29 mouse cellular contexts compared by ENCODE assay signal in genomic region chr7:105247671-105248070, GRCm38 (mm10). TPM values are rescaled to one million over a fixed set of nuclear protein-coding genes. Genes with fewer than 3 reads are reported as not detected.
DNase-seq lines count a peak whose midpoint lies in the region; ATAC-seq and TF ChIP-seq lines count a peak whose summit lies in the region.
"Had no signal": no experiment of that assay in that cellular context is flagged by ENCODE, and none has a peak within 500 bp of the region (broad histone marks: within the 10 kb centered on the region; RNA-seq: fewer than 3 reads in every experiment).

No protein-coding gene starts in this region.

- H3K4me3 ChIP-seq in kidney, adult 2 months (ENCODE audit: insufficient read depth, low read depth, low read length) = no peak overlapping the region
- no peak overlapping the region for H3K4me3 ChIP-seq in kidney, embryonic 14.5 days (ENCODE audit: low read length)
- H3K4me3 ChIP-seq: embryonic facial prominence, embryonic 13.5 days; embryonic facial prominence, embryonic 15.5 days; erythroblast, embryonic 14.5 days; forebrain, embryonic 10.5 days; forebrain, embryonic 12.5 days had no signal

- no peak overlapping the region for H3K4me2 ChIP-seq in kidney, embryonic 14.5 days (replicated peaks; ENCODE audit: low read depth, low read length)
- H3K4me2 ChIP-seq: embryonic facial prominence, embryonic 13.5 days; embryonic facial prominence, embryonic 15.5 days; forebrain, embryonic 12.5 days had no signal

- no peaks in the 10 kb centered on the region for H3K9me3 ChIP-seq in kidney, embryonic 14.5 days (ENCODE audit: control insufficient read depth, low read length)
- H3K9me3 ChIP-seq: embryonic facial prominence, embryonic 13.5 days; embryonic facial prominence, embryonic 15.5 days; forebrain, embryonic 10.5 days; forebrain, embryonic 12.5 days had no signal

- WGBS in kidney, adult 2 months = 54% methylated on average over 3 of the region's 3 CpGs
- 83% methylated on average over 3 of the region's 3 CpGs for WGBS in kidney, embryonic 14.5 days

- no peak for ATAC-seq in kidney, embryonic 14.5 days (ENCODE audit: low FRiP score, low TSS enrichment)
- ATAC-seq: forebrain, embryonic 14.5 days had no signal

- no peaks in the 10 kb centered on the region for H3K36me3 ChIP-seq in kidney, adult 2 months (ENCODE audit: control insufficient read depth, insufficient read depth, low read length)
- no peaks in the 10 kb centered on the region for H3K36me3 ChIP-seq in kidney, embryonic 14.5 days (ENCODE audit: control insufficient read depth, insufficient read depth, low read length)
- H3K36me3 ChIP-seq: embryonic facial prominence, embryonic 13.5 days; embryonic facial prominence, embryonic 15.5 days; forebrain, embryonic 10.5 days; forebrain, embryonic 12.5 days had no signal

- no peaks in the 10 kb centered on the region for H3K27me3 ChIP-seq in kidney, adult 2 months (replicated peaks; ENCODE audit: control insufficient read depth, insufficient read depth, low read length)
- H3K27me3 ChIP-seq in kidney, embryonic 14.5 days (ENCODE audit: control insufficient read depth, insufficient read depth, low read length) = no peaks in the 10 kb centered on the region
- H3K27me3 ChIP-seq: embryonic facial prominence, embryonic 13.5 days; embryonic facial prominence, embryonic 15.5 days; forebrain, embryonic 12.5 days had no signal

- H3K27ac ChIP-seq in kidney, adult 2 months (ENCODE audit: insufficient read depth, low read depth, low read length) = no peak overlapping the region; the same call in 1 of the 2 replicates
- no peak overlapping the region for H3K27ac ChIP-seq in kidney, embryonic 14.5 days (ENCODE audit: low read depth, low read length)
- H3K27ac ChIP-seq: embryonic facial prominence, embryonic 13.5 days; embryonic facial prominence, embryonic 15.5 days; forebrain, embryonic 10.5 days; forebrain, embryonic 12.5 days had no signal

- H3K4me1 ChIP-seq in kidney, adult 2 months (ENCODE audit: control insufficient read depth, insufficient read depth, low read length) = no peaks in the 10 kb centered on the region
- H3K4me1 ChIP-seq in kidney, embryonic 14.5 days (ENCODE audit: control insufficient read depth, insufficient read depth, low read length) = no peaks in the 10 kb centered on the region
- H3K4me1 ChIP-seq: embryonic facial prominence, embryonic 13.5 days; embryonic facial prominence, embryonic 15.5 days; forebrain, embryonic 10.5 days; forebrain, embryonic 12.5 days had no signal

- no peak for TF ChIP-seq POLR2A in kidney, adult 2 months (IDR thresholded peaks at IDR 0.05; ENCODE audit: low read depth, low read length)

- DNase-seq in heart, adult 11 months = peak; percentile 92
- no peak for DNase-seq in heart, adult 18-20 months
- DNase-seq in kidney, adult 2 months = peak; percentile 39
- peak; percentile 10 for DNase-seq in kidney, postnatal 10 days
- no peak for DNase-seq in kidney, postnatal 14 days
- DNase-seq: adrenal gland, adult 2 months; adrenal gland, postnatal 10 days; adrenal gland, postnatal 25 days; cerebellum, adult 11 months; cerebellum, adult 18-20 months; cerebellum, adult 8-10 months; cerebellum, adult 9-11 months; cerebellum, postnatal 14 days; cerebellum, postnatal 36 days; embryo, embryonic 11 days had no signal

- no peak overlapping the region for H3K9ac ChIP-seq in kidney, embryonic 14.5 days (ENCODE audit: low read depth, low read length)
- H3K9ac ChIP-seq: embryonic facial prominence, embryonic 13.5 days; embryonic facial prominence, embryonic 15.5 days; forebrain, embryonic 12.5 days had no signal

- TF ChIP-seq CTCF in kidney, adult 2 months (conservative IDR thresholded peaks at IDR 0.05; ENCODE audit: insufficient read depth, insufficient read length, low read depth, low read length) = no peak

RNA-seq across cellular contexts. Expression of gene Olfr688, which starts 40.2 kb away (rescaled TPM):
- not detected for total RNA-seq in heart, adult 18-20 months (2021)
- not detected in 2 replicates for polyA plus RNA-seq in kidney, adult 2 months (2012; rRNA removed)
- not detected in 2 replicates for polyA plus RNA-seq in kidney, embryonic 14.5 days (2014; fragmentation: Nextera tagmentation; extraction: Ambion mirVana)
- total RNA-seq: adrenal gland, adult 2 months; adrenal gland, postnatal 10 days; adrenal gland, postnatal 25 days; adrenal gland, postnatal 4 days; common myeloid progenitor, adult 5-6 weeks; ES-E14; MEL had no signal
- polyA plus RNA-seq: adrenal gland, adult 2 months; brain, embryonic 14.5 days; C2C12; embryonic facial prominence, embryonic 11.5 days; embryonic facial prominence, embryonic 13.5 days; erythroblast, embryonic 14.5 days; forebrain, embryonic 10.5 days; forebrain, embryonic 12.5 days; forebrain, embryonic 14.5 days had no signal

RNA-seq across cellular contexts. Expression of gene Olfr686, which starts 40.4 kb away (rescaled TPM):
- total RNA-seq in heart, adult 18-20 months (2021) = not detected
- polyA plus RNA-seq in kidney, adult 2 months (2012; rRNA removed) = not detected in 2 replicates
- polyA plus RNA-seq in kidney, embryonic 14.5 days (2014; fragmentation: Nextera tagmentation; extraction: Ambion mirVana) = not detected in 2 replicates
- total RNA-seq: adrenal gland, adult 2 months; adrenal gland, postnatal 10 days; adrenal gland, postnatal 25 days; adrenal gland, postnatal 4 days; common myeloid progenitor, adult 5-6 weeks; ES-E14; MEL had no signal
- polyA plus RNA-seq: adrenal gland, adult 2 months; brain, embryonic 14.5 days; C2C12; embryonic facial prominence, embryonic 11.5 days; embryonic facial prominence, embryonic 13.5 days; erythroblast, embryonic 14.5 days; forebrain, embryonic 10.5 days; forebrain, embryonic 12.5 days; forebrain, embryonic 14.5 days had no signal

Comparison
In these comparisons a context has a peak if more than half of its experiments do, and no peak if none do; other contexts are left out.
1. DNase-seq: peak in heart, adult 11 months (single experiment), kidney, adult 2 months (single experiment) and kidney, postnatal 10 days (single experiment); none in heart, adult 18-20 months (0 of 2) and kidney, postnatal 14 days (single experiment).